Mouse (Mus musculus): ENCODE data around the gene Pkm. TPM values are rescaled to one million over a fixed set of nuclear protein-coding genes. Genes with fewer than 3 reads are reported as not detected.

Pkm gene
- polyA plus RNA-seq, 1 experiment from 2014 or later = 1,482 TPM

DNA sequence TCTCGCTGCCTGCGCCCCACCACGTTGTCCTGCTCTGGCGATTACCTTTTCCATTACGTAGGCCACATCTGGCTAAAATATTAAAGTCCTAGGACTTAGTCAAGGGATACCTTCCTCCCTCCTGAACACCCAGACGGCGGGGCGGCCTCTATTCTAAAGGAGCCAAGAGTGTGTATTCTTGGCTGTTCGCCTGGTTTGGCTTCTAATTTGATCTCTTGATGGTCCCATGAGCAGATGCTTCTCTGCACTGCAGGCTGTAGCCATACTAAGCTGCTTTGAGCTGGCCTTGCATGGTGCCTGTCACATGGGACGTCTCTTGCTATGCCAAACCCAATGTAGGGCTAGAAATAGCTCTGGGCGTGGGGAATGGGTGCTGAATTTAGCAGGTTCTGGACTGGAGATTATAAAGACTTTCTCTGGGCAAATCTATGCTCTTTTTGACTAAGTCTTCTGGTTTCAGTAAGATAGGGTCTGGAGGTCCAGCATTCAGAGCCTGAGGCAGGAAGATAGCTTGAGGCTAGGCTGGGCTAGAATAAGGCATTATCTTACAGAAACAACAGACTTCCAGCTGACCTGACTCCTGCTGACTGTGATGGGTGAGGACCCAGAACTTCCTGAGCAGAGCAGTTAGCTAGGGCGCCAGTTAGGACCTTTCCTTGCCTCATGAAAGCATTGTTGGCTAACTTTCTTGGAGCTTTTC is 16.2 kb downstream of the Pkm start:
- H3K4me3 ChIP-seq (ENCODE audit: low read depth, low read length) = no peak overlapping the region
- H3K27ac ChIP-seq (ENCODE audit: low read depth) = no peak overlapping the region
- ATAC-seq (replicated peaks; ENCODE audit: low FRiP score, low TSS enrichment, low read depth) (no peak), DNase-seq (ENCODE audit: low spot score) (no peak)
- H3K4me1 ChIP-seq (replicated peaks; ENCODE audit: control insufficient read depth, insufficient read depth, low read length) = no peaks in the 10 kb centered on the region
- peaks cover 100% of the 10 kb centered on the region for H3K36me3 ChIP-seq (ENCODE audit: control insufficient read depth, insufficient read depth, low read length)
- no peaks in the 10 kb centered on the region for H3K27me3 ChIP-seq (replicated peaks; ENCODE audit: control insufficient read depth, insufficient read depth, low read length)
- 92% methylated on average over 12 of the region's 12 CpGs for WGBS
- H3K9me3 ChIP-seq (ENCODE audit: control insufficient read depth, low read length) = no peaks in the 10 kb centered on the region
- H3K9ac ChIP-seq (ENCODE audit: low read length) = no peak overlapping the region
- no peak overlapping the region for H3K4me2 ChIP-seq (ENCODE audit: low read length)

DNA sequence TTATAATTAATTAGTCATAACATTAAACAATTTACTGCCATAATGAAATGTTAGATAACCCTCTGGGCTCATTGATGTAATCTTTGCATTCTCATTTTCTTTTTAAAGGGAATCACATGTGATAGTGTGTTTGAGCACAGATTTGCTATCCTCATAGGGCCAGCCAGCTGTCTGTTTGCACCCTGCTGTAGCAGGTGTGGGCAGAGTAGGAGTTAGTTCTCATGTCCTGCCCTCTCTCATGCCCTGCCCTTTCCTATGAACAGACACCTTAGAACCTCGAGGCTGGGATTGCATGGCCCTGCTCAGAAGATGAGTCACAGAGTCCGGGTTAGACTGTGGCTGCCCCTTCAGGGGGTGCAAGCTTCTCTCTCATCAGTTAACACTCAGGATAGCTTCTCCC is 17.3 kb downstream of the Pkm start:
- Histone ChIP-seq H3K36me3 (ENCODE audit: control insufficient read depth, insufficient read depth, low read length) (peaks cover 100% of the 10 kb centered on the region), H3K27me3 (replicated peaks; ENCODE audit: control insufficient read depth, insufficient read depth, low read length) (no peaks in the 10 kb centered on the region), H3K27ac (ENCODE audit: low read depth) (no peak overlapping the region), H3K9me3 (ENCODE audit: control insufficient read depth, low read length) (no peaks in the 10 kb centered on the region), H3K4me1 (replicated peaks; ENCODE audit: control insufficient read depth, insufficient read depth, low read length) (no peaks in the 10 kb centered on the region), H3K9ac (ENCODE audit: low read length) (no peak overlapping the region), H3K4me2 (ENCODE audit: low read length) (no peak overlapping the region), H3K4me3 (ENCODE audit: low read depth, low read length) (no peak overlapping the region)
- WGBS = 69% methylated on average over 2 of the region's 2 CpGs
- DNase-seq (ENCODE audit: low spot score) (no peak), ATAC-seq (replicated peaks; ENCODE audit: low FRiP score, low TSS enrichment, low read depth) (no peak)

DNA sequence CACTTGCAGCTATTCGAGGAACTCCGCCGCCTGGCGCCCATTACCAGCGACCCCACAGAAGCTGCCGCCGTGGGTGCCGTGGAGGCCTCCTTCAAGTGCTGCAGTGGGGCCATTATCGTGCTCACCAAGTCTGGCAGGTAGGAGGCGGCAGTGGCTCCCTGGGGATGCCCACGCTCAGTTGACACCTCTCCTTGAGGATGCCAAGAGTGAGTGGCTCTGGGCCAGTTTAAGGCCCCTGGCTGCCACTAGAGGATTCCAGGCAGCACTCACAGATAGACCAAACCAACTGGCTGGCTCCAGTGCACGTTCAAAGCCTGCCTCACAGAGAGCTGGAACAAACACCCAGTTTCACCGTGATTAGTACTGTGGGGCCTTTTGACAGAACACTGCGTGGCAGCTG is 19.4 kb downstream of the Pkm start:
- Histone ChIP-seq H3K36me3 (ENCODE audit: control insufficient read depth, insufficient read depth, low read length) (peaks cover 87% of the 10 kb centered on the region), H3K4me2 (ENCODE audit: low read length) (no peak overlapping the region), H3K27ac (ENCODE audit: low read depth) (no peak overlapping the region), H3K4me3 (ENCODE audit: low read depth, low read length) (no peak overlapping the region), H3K9me3 (ENCODE audit: control insufficient read depth, low read length) (no peaks in the 10 kb centered on the region), H3K27me3 (replicated peaks; ENCODE audit: control insufficient read depth, insufficient read depth, low read length) (no peaks in the 10 kb centered on the region), H3K4me1 (replicated peaks; ENCODE audit: control insufficient read depth, insufficient read depth, low read length) (no peaks in the 10 kb centered on the region), H3K9ac (ENCODE audit: low read length) (no peak overlapping the region)
- DNase-seq (ENCODE audit: low spot score) = no peak
- no peak for ATAC-seq (replicated peaks; ENCODE audit: low FRiP score, low TSS enrichment, low read depth)
- WGBS = 89% methylated on average over 14 of the region's 14 CpGs

DNA sequence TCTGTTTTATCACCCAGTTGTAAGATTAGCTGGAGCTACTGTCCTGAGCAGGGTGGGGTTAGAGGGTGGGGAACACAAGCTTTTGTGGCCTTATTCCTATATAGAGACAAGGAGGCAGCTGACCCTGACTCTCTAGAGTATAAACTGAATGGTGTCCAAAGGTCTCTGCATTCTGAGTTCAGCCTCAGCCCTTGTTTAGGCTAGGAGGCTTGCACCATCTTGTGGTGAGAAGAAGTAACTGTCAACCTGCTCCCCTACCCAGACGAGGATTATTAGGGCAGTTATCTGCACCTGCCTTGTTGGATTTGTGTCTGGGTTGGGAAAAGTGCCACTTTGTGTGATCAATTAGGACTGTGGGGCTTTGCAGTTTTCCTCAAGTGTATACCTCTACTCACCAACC is 22.1 kb downstream of the Pkm start:
- 23% methylated on average over 1 of the region's 1 CpGs for WGBS
- Histone ChIP-seq H3K27me3 (replicated peaks; ENCODE audit: control insufficient read depth, insufficient read depth, low read length) (0 out of 2 replicates have a peak, but pooled peaks cover 9% of the 10 kb centered on the region), H3K4me2 (ENCODE audit: low read length) (no peak overlapping the region), H3K9ac (ENCODE audit: low read length) (no peak overlapping the region), H3K4me1 (replicated peaks; ENCODE audit: control insufficient read depth, insufficient read depth, low read length) (no peaks in the 10 kb centered on the region), H3K27ac (ENCODE audit: low read depth) (no peak overlapping the region), H3K4me3 (ENCODE audit: low read depth, low read length) (no peak overlapping the region), H3K9me3 (ENCODE audit: control insufficient read depth, low read length) (no peaks in the 10 kb centered on the region), H3K36me3 (ENCODE audit: control insufficient read depth, insufficient read depth, low read length) (peaks cover 60% of the 10 kb centered on the region)
- DNase-seq (ENCODE audit: low spot score) (no peak), ATAC-seq (replicated peaks; ENCODE audit: low FRiP score, low TSS enrichment, low read depth) (no peak; the same call in 1 of the 2 replicates)

GRCm38 (mm10) chr9:59679678-59680533 is 23.7 kb downstream of the Pkm start, which contains the start of gene Gramd2:
Gene Gramd2 (plus strand): TSS chr9:59680144.
- 2% methylated on average over 47 of the region's 47 CpGs for WGBS
- no peak within 1 kb of the TSS for H3K27ac ChIP-seq (ENCODE audit: low read depth)
- no peaks in the 10 kb centered on the region for H3K4me1 ChIP-seq (replicated peaks; ENCODE audit: control insufficient read depth, insufficient read depth, low read length)

GRCm38 (mm10) chr9:59680534-59680875 is 24.3 kb downstream of the Pkm start:
- peaks cover 38% of the 10 kb centered on the region for H3K36me3 ChIP-seq (ENCODE audit: control insufficient read depth, insufficient read depth, low read length)
- ATAC-seq (replicated peaks; ENCODE audit: low FRiP score, low TSS enrichment, low read depth) (0 out of 2 replicates have a peak, but pooled peaks have one; percentile 13), DNase-seq (ENCODE audit: low spot score) (no peak)
- no peak overlapping the region for H3K27ac ChIP-seq (ENCODE audit: low read depth)
- H3K4me2 ChIP-seq (ENCODE audit: low read length) = peak overlapping the region; percentile 88
- peak overlapping the region; percentile 41; the same call in 1 of the 2 replicates for H3K9ac ChIP-seq (ENCODE audit: low read length)
- H3K4me3 ChIP-seq (ENCODE audit: low read depth, low read length) = peak overlapping the region; percentile 42
- no peaks in the 10 kb centered on the region for H3K4me1 ChIP-seq (replicated peaks; ENCODE audit: control insufficient read depth, insufficient read depth, low read length)
- H3K27me3 ChIP-seq (replicated peaks; ENCODE audit: control insufficient read depth, insufficient read depth, low read length) = 0 out of 2 replicates have a peak, but pooled peaks cover 9% of the 10 kb centered on the region
- 11% methylated on average over 16 of the region's 16 CpGs for WGBS
- H3K9me3 ChIP-seq (ENCODE audit: control insufficient read depth, low read length) = no peaks in the 10 kb centered on the region

More at GRCm38 (mm10) chr9:59679678-59680533, 23.7 kb downstream of the Pkm start, which contains the start of gene Gramd2:
- peak within 1 kb of the TSS; percentile 88 for H3K4me2 ChIP-seq (ENCODE audit: low read length)
- H3K9ac ChIP-seq (ENCODE audit: low read length) = peak within 1 kb of the TSS; percentile 41
- H3K9me3 ChIP-seq (ENCODE audit: control insufficient read depth, low read length) = no peaks in the 10 kb centered on the region
- ATAC-seq (replicated peaks; ENCODE audit: low FRiP score, low TSS enrichment, low read depth) = peak; percentile 94
- DNase-seq (ENCODE audit: low spot score) = peak; percentile 94
- 0 out of 2 replicates have a peak, but pooled peaks cover 9% of the 10 kb centered on the region for H3K27me3 ChIP-seq (replicated peaks; ENCODE audit: control insufficient read depth, insufficient read depth, low read length)
- H3K36me3 ChIP-seq (ENCODE audit: control insufficient read depth, insufficient read depth, low read length) = peaks cover 44% of the 10 kb centered on the region
- H3K4me3 ChIP-seq (ENCODE audit: low read depth, low read length) = peak within 1 kb of the TSS; percentile 42

- ATAC-seq (replicated peaks; ENCODE audit: low FRiP score, low TSS enrichment, low read depth) (no peak), DNase-seq (ENCODE audit: low spot score) (no peak)
- H3K4me2 ChIP-seq (ENCODE audit: low read length) = no peak overlapping the region
- no peak overlapping the region for H3K27ac ChIP-seq (ENCODE audit: low read depth)
- 53% methylated on average over 2 of the region's 2 CpGs for WGBS
- H3K4me3 ChIP-seq (ENCODE audit: low read depth, low read length) = no peak overlapping the region
- no peaks in the 10 kb centered on the region for H3K4me1 ChIP-seq (replicated peaks; ENCODE audit: control insufficient read depth, insufficient read depth, low read length)
- H3K36me3 ChIP-seq (ENCODE audit: control insufficient read depth, insufficient read depth, low read length) = peaks cover 4% of the 10 kb centered on the region
- no peaks in the 10 kb centered on the region for H3K9me3 ChIP-seq (ENCODE audit: control insufficient read depth, low read length)
- H3K27me3 ChIP-seq (replicated peaks; ENCODE audit: control insufficient read depth, insufficient read depth, low read length) = 0 out of 2 replicates have a peak, but pooled peaks cover 9% of the 10 kb centered on the region
- H3K9ac ChIP-seq (ENCODE audit: low read length) = no peak overlapping the region
Observed at GRCm38 (mm10) chr9:59684020-59684419, 27.9 kb downstream of the Pkm start.

- H3K4me3 ChIP-seq (ENCODE audit: low read depth, low read length) = no peak overlapping the region
- 35% methylated on average over 6 of the region's 6 CpGs for WGBS
- H3K36me3 ChIP-seq (ENCODE audit: control insufficient read depth, insufficient read depth, low read length) = no peaks in the 10 kb centered on the region
- no peak overlapping the region for H3K27ac ChIP-seq (ENCODE audit: low read depth)
- ATAC-seq (replicated peaks; ENCODE audit: low FRiP score, low TSS enrichment, low read depth) (no peak), DNase-seq (ENCODE audit: low spot score) (no peak)
- H3K4me2 ChIP-seq (ENCODE audit: low read length) = no peak overlapping the region
- H3K9ac ChIP-seq (ENCODE audit: low read length) = no peak overlapping the region
- peaks cover 12% of the 10 kb centered on the region; the same call in 1 of the 2 replicates for H3K4me1 ChIP-seq (replicated peaks; ENCODE audit: control insufficient read depth, insufficient read depth, low read length)
- no peaks in the 10 kb centered on the region for H3K9me3 ChIP-seq (ENCODE audit: control insufficient read depth, low read length)
- no peaks in the 10 kb centered on the region for H3K27me3 ChIP-seq (replicated peaks; ENCODE audit: control insufficient read depth, insufficient read depth, low read length)
Observed at GRCm38 (mm10) chr9:59687416-59688046, 31.4 kb downstream of the Pkm start.
